Mouse (Mus musculus): Measurements from ENCODE around the gene Dexi.

Gene Dexi

DNA sequence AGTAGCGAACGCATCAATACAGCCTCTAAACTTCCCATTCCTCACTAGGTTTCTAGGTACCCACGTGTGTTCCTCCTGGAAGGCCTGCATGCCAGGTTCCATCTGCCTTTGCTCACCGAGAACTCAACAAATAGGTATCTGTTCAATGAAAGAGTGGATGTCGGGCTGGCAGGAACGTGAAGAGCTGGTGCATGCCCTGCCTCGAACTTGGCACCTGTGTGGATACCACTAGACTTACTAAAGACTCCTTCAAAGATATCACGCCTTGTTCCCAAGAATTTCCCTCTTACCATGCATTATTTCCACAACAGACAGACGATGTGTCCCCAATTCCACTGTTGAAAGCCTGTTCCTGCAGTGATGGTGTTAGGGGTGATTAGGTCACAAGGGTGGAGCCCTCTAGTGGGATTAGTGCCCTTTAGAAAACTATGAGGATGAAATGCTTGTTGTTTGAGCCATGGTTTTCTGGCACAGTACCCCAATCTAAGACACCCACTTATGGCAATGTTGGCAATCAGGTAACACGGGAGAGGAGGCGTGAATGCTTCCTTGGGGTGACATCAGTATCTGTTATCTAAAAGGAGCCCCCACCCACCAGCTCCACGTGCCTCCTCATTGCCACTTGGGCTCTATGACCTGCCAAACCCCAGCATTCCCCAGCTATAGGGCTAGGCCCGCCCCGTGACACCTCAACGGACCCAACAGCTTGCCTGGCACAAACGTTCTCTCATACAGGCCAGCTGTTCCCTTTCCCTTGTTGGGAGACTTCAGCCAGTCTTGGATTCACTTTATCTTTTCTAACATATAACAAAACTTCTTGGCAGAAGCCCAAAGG, 1.9 kb downstream of the Dexi start:
- DNase-seq = no peak

DNA sequence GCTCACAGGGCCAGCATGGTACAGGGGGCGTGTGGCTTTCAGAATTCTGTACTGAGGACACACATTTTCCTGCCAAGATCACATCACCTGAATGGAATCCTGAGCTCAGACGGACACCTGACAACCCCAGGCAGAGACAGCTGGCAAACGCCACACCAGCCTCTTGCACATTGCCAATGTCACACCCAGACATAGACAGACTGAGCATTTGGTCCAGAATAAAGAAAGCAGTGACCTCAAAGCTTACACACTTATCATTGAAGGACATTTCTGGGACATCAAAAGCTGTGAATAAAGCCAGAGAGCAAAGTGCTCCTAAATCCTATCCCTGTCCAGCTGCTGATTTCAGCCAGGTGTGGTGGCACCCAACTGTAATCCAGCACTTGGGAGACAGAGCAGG, 5.9 kb downstream of the Dexi start:
- no peak for DNase-seq

DNA sequence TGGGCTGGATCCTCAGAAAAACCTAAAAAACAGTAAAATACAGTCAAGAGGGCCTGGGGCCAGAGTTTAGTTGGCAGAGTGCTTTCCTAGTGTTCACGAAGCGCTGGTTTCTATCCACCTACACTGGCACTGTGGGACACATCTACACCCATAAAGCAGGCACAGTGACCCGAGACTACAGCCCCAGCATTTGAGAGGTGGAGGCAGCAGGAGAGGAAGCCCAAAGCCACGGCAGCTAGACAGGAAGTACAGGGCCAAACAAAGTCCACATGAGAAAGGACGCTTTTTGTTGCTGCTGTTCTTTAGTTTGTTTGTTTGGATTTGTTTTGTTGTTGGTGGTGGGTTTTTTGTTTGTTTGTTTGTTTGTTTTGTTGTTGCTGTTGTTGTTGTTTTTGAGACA, 6.5 kb downstream of the Dexi start:
- DNase-seq = no peak

DNA sequence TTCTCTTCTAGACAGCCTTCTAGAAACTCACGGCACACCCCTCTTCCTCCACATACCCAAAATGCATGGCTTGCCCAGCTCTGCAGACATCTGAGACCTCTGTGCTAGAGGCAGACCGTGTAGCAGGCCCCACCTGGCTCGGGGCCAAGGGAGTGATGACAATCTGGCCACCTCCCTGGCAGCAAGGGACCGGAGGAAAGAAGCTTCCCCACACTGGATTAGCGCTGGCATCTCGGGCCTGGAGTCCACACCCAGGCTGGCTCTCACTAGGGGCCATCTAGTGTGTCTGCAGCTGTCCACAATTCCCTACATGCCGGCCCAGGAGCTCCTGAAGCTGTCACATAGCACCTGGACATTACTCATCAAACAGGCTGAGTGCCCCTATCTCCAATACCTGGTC, 8.3 kb downstream of the Dexi start:
- peak; percentile 33 for DNase-seq

DNA sequence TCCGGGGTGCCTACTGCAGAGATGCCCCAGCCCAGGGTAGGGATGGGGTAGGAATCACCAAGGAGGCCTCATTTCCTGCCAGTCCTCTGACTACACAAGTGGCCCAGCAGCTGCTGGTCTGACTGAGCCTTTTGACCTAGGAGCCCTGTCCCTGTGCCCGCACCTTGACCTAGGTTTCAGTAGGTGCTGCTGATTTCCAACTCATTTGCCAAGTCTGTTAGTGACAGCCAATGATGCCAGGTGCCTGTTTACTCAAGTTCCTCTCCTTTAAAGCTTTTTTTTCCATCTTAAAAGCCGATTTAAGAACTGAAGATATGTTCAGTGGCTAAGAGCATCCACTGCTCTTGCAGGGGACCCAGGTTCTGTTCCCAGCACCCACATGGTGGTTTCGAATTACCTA, 9.1 kb downstream of the Dexi start:
- DNase-seq = no peak

DNA sequence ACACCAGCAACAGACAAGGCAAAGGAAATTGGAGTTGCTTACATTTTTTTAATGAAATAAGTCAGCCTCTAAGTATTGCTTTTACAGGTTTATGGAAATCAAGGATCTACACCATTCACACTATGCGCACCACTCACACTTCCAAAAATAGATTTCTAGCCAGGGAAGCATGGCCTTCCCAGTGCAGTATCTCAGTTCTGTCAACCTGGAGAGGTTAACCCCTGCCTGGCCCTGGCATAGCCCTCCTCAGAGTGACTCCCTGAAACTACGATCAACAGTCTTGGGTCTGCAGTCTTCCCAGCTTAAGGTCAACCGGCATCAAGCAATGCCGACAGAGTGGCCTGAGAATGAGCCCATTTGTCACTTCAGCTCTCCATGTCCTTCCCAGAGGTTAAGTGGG, 12.7 kb downstream of the Dexi start:
- DNase-seq = no peak

DNA sequence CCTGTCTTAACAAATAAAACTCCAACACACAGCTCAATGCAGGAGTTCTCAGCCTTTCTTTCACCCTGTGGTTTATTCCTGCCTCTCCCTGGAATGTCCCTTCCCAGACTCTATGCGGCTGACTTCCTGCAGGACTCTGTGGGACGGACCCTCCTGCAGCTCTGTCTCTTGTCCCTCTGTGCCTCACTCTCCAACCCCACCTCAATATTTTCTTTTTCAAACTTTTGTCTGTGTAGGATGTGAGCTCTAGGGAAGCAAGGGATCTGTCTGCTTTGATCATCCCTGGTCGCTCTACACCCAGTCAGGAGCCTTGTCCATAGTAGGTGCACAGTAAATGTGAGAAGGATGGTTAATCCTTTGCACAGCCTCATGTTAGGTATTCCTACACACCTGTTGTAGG, 14.5 kb downstream of the Dexi start:
- no peak for DNase-seq

DNA sequence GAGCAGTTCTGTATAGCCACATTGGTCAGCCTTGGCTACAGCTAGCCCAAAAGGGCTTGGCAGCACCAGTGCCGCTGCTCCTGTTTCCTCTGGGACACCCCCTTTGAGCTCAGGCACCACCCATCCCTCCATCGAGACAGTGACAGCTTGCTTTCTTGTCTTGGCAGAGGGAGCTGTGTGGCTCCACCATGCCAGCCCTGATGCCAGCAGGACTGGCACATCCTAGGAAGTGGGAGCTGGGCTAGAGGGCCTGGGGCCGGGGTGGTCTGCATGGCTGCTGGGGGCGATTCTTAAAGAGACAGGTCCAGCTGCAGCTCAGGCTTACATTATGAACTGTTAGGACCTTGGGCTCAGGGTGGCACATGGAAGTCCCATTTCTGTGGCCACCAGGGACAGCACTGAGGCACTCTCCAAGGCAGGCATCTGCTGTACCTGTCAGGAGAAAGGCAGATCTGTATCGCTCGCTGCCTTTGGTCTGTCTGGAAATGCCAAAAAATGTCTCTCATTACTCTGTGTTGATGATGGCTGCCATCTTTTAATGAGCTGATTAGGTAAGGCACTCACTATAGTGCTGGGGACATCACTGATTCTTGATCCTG, 15.7 kb downstream of the Dexi start:
- no peak for DNase-seq

DNA sequence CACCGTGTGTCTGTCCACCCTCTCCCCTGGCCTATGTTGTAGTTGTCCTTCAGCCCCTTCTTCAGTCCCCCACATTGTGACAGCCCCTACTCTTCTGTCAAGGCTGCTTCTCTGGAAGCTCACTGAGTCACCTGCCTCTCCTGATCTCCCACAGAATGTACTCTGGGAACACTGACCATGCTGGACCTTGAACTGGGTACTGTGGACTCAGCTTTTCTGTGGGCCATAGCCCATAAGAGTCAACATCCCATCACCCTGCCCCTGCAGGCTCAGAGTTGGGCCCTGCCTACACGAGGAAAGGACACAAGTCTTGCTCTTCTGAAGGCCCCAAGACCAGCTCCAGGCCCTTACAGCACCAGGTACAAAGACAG, 17.3 kb downstream of the Dexi start:
- DNase-seq = no peak

DNA sequence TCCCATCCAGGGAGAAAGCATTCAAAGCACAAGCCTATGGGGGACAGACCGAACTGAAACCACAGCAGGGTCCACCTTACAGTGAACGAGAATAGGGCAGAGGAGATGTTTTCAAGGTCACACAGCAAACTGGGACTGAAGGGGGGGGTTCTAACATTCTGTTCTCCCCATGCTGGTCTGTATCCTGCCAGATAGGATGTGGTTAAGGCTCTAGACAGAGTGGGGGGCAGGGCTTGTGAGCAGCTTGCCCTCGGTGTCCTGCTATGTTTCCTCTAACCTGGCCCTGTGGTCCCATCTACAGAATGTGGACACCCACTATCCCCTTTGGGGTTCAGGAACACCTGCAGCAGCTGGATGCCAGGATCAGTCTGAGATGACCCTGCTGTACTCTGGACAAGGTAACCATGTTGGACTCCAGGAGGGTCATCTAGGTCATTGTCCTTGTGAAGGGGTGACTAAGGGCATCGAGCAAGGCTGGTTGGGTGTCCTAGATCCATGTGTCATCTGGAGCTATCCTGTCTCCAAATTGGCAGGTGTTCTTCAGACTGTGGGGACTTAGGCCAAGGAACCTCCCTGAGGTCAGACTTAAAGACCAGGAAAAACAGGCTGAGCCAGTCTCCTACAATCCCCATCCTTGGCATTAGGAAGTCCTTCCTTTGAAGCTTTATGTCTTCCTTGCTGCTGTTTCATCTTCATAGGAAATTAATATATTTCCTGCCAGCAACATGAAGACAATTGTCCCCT, 17.8 kb downstream of the Dexi start:
- no peak for DNase-seq

DNA sequence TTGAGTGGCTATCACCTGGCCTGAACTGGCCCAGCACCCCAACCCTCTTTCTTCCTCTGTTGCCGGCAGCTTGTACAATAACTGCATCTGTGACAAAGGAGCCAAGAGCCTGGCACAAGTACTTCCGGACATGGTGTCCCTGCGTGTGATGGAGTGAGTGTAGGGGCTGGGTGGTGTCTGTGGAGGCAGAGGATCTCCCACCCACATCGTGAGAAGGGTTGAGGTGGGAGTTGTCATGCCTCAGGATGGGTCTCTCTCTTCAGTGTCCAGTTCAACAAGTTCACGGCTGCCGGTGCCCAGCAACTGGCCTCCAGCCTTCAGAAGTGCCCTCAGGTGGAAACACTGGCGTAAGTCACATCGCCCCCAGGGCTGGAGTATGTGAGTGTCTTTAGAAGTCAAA, 19.2 kb downstream of the Dexi start:
- no peak for DNase-seq

DNA sequence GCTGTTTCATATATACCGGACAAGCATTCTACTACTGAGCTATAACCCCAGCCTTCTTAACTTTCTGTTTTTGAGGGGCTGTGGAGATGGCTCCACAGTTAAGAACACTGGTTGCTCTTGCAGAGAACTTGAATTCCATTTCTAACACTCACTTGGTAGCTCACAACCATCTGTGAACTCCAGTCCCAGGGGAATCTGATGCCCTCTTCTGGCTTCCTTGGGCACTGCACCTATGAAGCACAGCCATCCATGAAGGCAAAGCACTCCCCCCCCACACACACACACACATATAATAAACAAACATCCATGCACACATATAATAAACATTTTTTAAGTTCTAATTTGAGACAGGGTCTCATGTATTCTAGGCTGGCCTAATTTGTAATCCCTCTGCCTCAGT, 20.0 kb downstream of the Dexi start:
- DNase-seq = peak; percentile 80

DNA sequence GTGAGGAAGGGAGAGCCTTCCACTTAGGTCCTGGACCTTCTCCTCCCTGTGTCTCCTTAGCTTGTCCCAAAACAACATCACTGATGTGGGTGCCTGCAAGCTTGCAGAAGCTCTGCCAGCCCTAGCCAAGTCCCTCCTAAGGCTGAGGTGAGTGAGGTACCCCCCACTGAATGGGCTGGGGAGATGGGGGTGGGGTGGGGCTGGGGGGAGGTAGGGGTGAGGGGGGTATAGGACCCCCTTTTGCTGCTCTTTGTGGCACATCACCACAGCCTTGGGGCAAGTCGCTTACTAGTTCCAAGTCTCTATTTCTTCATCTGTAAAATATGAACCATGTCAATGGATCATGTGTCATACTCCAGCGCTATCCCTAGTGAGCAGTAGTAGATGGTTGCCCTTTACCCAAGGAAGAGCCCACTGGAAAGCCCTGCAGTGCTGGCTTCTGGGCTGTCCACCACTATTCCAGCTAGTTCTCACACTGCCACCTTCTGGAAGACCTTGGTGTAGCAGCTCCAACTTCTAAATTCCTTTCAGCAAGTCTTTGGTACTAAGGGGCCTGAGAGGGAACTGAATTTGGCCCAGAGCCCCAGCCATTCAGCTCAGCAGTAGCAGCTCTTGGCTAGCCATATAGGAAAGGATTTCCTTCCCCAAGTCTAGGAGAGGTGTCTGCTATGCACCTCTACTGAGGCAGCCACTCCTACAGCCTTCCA, 21.8 kb downstream of the Dexi start:
- DNase-seq = peak; percentile 82

DNA sequence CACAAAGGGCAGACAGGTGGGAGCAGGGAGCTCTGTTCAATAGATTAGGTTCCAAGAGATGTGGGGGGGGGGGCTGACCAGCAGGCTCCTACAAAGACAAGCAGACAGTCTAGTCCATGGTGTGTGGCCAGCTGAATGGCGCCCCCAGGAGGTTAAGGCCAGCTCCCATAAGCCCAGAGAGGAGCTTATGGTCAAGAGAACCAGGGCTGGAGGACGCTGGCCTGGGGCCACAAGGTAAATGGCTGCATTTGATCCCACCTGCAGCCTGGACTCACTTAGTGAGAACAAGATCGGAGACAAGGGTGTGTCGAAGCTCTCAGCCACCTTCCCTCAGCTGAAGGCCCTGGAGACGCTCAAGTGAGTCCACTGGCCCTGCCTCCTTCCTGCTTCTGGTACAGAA, 24.8 kb downstream of the Dexi start:
- DNase-seq = no peak

DNA sequence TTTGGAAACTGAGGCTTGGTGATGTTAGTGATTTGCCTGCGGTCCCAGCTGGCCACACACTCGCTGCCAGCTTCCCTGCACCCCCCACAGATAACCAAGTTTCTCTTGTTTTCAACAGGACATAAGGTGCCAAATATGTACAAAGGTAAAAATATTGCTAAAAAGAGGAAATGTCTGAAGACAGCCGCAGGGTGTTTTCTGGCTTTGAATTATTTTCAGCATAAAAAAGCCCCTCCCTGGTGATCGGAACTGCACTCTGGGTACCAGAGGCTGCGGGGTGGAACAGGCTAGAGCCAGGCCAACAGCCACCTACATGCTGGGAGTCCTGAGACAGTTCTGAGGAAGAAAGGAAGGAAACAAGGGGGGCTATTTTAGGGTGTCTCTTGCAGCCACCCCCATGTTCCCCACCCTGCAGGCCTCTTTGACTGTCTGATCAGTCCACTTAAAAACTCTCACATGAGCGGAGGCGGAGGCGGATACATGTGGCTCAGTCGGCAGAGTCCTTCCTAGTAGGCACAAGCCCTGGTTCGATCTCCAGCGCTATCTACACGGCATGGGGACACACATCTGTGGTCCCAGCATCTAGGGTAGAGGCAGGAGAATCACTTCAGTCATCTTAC, 26.8 kb downstream of the Dexi start:
- DNase-seq = no peak

DNA sequence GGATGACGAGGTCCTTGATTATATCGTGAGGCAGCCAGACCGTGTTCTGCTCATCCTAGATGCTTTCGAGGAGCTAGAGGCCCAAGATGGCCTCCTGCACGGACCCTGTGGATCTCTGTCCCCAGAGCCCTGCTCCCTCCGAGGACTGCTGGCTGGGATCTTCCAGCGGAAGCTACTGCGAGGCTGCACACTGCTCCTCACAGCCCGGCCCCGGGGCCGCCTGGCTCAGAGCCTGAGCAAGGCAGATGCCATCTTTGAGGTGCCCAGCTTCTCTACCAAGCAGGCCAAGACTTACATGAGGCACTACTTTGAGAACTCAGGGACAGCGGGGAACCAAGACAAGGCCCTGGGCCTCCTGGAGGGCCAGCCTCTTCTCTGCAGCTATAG, 31.7 kb downstream of the Dexi start:
- no peak for DNase-seq

DNA sequence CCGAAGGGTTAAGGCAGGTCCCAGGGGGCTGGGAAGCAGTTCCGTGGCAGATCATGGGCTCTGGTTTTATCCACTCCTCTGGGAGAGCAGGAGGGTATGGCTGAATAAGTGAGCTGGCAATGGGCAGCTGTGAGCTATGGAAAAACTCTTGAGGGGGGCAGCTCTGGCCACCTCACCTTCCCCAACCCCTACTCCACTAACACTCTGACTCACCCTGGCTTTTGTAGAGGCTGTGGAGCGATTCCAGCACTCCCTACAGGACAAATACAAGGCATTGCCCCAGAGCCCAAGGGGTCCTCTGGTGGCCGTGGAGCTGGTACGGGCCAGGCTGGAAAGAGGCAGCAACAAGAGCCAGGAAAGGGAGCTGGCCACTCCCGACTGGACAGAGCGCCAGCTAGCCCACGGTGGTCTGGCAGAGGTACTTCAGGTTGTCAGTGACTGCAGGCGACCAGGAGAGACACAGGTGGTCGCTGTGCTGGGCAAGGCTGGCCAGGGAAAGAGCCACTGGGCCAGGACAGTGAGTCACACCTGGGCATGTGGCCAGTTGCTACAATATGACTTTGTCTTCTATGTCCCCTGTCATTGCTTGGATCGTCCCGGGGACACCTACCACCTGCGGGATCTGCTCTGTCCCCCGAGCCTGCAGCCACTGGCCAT, 32.2 kb downstream of the Dexi start:
- no peak for DNase-seq

DNA sequence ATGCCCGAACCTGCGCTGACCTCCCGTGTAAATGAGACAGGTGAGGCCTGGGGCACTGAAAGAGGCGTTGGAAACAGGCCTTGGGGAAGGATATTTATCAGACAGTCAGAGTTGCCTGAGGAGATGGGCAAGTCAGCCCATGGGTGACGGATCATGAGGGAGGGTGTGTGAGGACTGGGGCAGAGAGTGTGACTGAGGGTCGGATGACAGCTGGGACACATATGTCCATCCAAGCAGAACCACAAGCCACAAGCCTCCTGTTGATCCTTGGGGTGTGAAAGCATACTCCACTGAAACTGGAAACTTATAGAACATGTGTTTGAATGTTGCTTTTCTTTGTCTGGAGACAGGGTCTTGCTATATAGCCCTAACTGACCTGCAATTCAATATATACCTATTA, 34.2 kb downstream of the Dexi start:
- no peak for DNase-seq

DNA sequence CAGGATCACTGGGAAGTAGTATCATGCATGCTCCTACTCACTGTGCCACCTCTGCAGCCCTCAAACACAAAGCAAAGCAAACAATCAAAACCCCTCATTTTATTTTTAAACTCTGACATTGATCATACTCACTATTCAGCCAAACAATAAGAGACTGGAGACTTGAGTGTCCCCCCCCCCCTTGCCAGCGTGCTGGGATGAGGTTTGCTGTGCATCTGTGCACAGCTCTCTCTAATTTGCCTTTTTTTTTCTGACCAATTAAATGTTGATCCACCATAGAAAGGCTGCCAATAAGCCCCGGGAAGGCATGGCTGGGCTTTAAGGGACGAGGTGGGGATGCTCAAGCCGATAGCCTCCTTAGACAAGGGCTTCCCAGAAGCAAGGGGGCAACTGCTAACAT, 35.4 kb downstream of the Dexi start:
- no peak for DNase-seq

DNA sequence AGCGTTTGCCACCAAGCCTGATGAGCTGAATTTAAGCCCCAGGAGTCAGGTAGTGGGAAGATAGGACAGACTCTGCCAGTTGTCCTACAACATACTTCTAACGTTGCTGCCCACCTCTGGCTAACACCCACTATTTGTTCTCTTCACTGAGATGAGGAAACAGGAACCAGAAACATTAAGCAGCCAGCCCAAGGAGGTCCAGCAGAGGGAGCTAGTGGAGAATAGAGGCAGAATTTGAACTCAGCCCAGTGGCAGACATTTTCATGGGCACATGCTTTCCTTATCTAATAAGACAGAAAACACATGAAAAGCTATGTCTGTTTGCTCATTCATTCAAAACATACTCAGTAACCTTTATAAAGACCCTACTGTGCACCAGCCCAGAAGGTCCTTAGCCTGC, 39.8 kb downstream of the Dexi start:
- no peak for DNase-seq

DNA sequence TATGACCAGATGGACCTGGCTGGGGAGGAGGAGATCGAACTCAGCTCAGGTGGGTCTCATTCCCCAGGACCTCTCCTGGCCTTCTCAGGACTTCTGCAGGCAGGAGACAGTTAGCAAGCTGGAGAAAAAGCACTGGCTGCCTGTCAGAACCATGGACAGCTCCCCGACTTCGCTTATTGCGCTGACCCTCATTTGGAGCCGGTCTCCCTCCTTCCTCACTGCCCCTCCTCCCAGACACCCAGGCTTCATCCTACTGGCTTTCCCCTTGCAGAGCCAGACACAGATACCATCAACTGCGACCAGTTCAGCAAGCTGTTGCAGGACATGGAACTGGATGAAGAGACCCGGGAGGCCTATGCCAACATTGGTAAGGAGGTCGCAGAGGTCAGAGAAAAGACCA, 41.0 kb downstream of the Dexi start:
- no peak for DNase-seq

DNA sequence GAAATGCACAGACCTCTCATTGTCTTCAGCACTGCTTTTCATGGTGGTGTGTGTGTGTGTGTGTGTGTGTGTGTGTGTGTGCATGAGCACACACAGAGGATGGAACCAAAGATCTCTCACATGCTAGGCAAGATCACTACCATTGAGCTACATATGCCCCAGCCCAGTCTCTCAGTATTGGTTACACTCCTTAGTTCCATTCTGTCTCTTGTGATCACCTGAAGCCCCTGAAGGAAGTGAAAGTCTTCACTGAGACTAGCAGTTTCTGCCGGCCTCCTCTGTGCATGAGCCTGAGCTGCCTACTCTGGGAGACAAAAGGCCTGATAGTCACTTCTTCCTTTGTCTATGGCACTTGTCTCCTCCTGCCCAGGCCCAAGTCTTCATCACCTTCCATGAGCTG, 43.7 kb downstream of the Dexi start:
- DNase-seq = no peak

Data from right cerebral cortex, postnatal 14 days (tissue).